Mouse (Mus musculus) hindbrain, embryonic 14.5 days (tissue): ENCODE data around the gene Anpep. TPM values are rescaled to one million over a fixed set of nuclear protein-coding genes. Genes with fewer than 3 reads are reported as not detected.

Source experiments
- ATAC-seq: fragments of 200-750 bp; cut with Nextera tagmentation; 2 replicates; pipeline ENCODE4 v1.8.0; 2017; ENCODE audit warnings: moderate number of reproducible peaks, mild to moderate bottlenecking, moderate TSS enrichment, moderate library complexity; ENCODE audit not compliant: low FRiP score
- DNase-seq: peaks from one replicate; pipeline ENCODE4 v3.0.0-alpha.2; 2015; ENCODE audit warnings: low spot score
- H3K27ac ChIP-seq: fragments of 300-500 bp; sonication (generic); 2 replicates; pipeline ENCODE4 v1.5.1; 2014; ENCODE audit warnings: mild to moderate bottlenecking, moderate library complexity
- H3K27me3 ChIP-seq: fragments of 300-500 bp; sonication (generic); 2 replicates; pipeline ENCODE4 v1.6.1; 2014; ENCODE audit warnings: mild to moderate bottlenecking, low read length, mixed read lengths; ENCODE audit not compliant: control insufficient read depth, insufficient read depth
- H3K36me3 ChIP-seq: fragments of 300-500 bp; sonication (generic); replicated peaks from 2 replicates; pipeline ENCODE4 v1.6.1; 2014; ENCODE audit not compliant: control insufficient read depth, insufficient read depth
- H3K4me1 ChIP-seq: fragments of 300-500 bp; sonication (generic); replicated peaks from 2 replicates; pipeline ENCODE4 v1.6.1; 2014; ENCODE audit warnings: antibody characterized with exemption, low read length, mixed read lengths; ENCODE audit not compliant: control insufficient read depth, insufficient read depth
- H3K4me2 ChIP-seq: fragments of 300-500 bp; sonication (generic); replicated peaks from 2 replicates; pipeline ENCODE4 v1.6.1; 2014; ENCODE audit warnings: mild to moderate bottlenecking, moderate library complexity
- H3K4me3 ChIP-seq: fragments of 300-500 bp; sonication (generic); replicated peaks from 2 replicates; pipeline ENCODE4 v1.5.1; 2014; ENCODE audit warnings: mild to moderate bottlenecking, low read length
- H3K9ac ChIP-seq: fragments of 300-500 bp; sonication (generic); 2 replicates; pipeline ENCODE4 v1.6.1; 2014
- H3K9me3 ChIP-seq: fragments of 300-500 bp; sonication (generic); 2 replicates; pipeline ENCODE4 v1.6.1; 2016; ENCODE audit warnings: low read length; ENCODE audit not compliant: control insufficient read depth
- WGBS: fragments of 180-500 bp; shearing (Covaris S2); extraction: QIAGEN DNeasy Blood & Tissue Kit; methylation state at CpG from one replicate; pipeline ENCODE4 v1.1.7; 2014; 5-methylcytosine and 5-hydroxymethylcytosine counted together
- polyA plus RNA-seq: library from polyadenylated mRNA; unstranded; fragments of >200 nt; fragmentation: Nextera tagmentation; extraction: Ambion mirVana; gene quantifications from 2 replicates; pipeline ENCODE4 v1.2.1, GENCODE M21; 2014

Gene Anpep
- polyA plus RNA-seq: 4.2 and 6.6 TPM in 2 replicates

- DNase-seq: no peak
- ATAC-seq: no peak
- H3K36me3 ChIP-seq: no peaks in the 10 kb centered on the region
- no peak within 1 kb of the TSS for H3K27ac ChIP-seq
- no peaks in the 10 kb centered on the region for H3K9me3 ChIP-seq
- no peak within 1 kb of the TSS for H3K4me2 ChIP-seq
- H3K4me3 ChIP-seq: no peak within 1 kb of the TSS
- H3K9ac ChIP-seq: no peak within 1 kb of the TSS
- 83% methylated on average over 9 of the region's 9 CpGs for WGBS
- no peaks in the 10 kb centered on the region for H3K27me3 ChIP-seq
- H3K4me1 ChIP-seq: no peaks in the 10 kb centered on the region
These were observed at the start of gene Anpep for GRCm38 (mm10) chr7:79860811-79861210. Gene Anpep, minus strand, starts transcription at chr7:79861059.

GRCm38 (mm10) chr7:79907356-79907755 lies 46.5 kb upstream of the Anpep start:
- Histone ChIP-seq H3K9me3 (no peaks in the 10 kb centered on the region), H3K4me3 (no peak overlapping the region), H3K4me2 (no peak overlapping the region), H3K9ac (no peak overlapping the region), H3K27me3 (no peaks in the 10 kb centered on the region), H3K36me3 (peaks cover 78% of the 10 kb centered on the region), H3K27ac (no peak overlapping the region), H3K4me1 (no peaks in the 10 kb centered on the region)
- 75% methylated on average over 2 of the region's 2 CpGs for WGBS
- ATAC-seq (no peak), DNase-seq (no peak)

- Histone ChIP-seq H3K9ac (no peak overlapping the region), H3K27ac (no peak overlapping the region), H3K4me1 (no peaks in the 10 kb centered on the region), H3K4me3 (no peak overlapping the region), H3K27me3 (no peaks in the 10 kb centered on the region), H3K4me2 (no peak overlapping the region), H3K36me3 (peaks cover 78% of the 10 kb centered on the region), H3K9me3 (no peaks in the 10 kb centered on the region)
- WGBS: 95% methylated on average over 3 of the region's 3 CpGs
- ATAC-seq (no peak), DNase-seq (no peak)
These were observed 46.1 kb upstream of the Anpep start for GRCm38 (mm10) chr7:79906914-79907313.

- peaks cover 84% of the 10 kb centered on the region for H3K36me3 ChIP-seq
- no peaks in the 10 kb centered on the region for H3K9me3 ChIP-seq
- no peak overlapping the region for H3K4me2 ChIP-seq
- H3K27me3 ChIP-seq: no peaks in the 10 kb centered on the region
- no peak overlapping the region for H3K4me3 ChIP-seq
- 95% methylated on average over 4 of the region's 4 CpGs for WGBS
- no peak overlapping the region for H3K9ac ChIP-seq
- DNase-seq: no peak
- no peak for ATAC-seq
- no peak overlapping the region for H3K27ac ChIP-seq
- H3K4me1 ChIP-seq: no peaks in the 10 kb centered on the region
These were observed 44.3 kb upstream of the Anpep start for GRCm38 (mm10) chr7:79905193-79905592.

GRCm38 (mm10) chr7:79903160-79903792 lies 42.4 kb upstream of the Anpep start:
- Histone ChIP-seq H3K36me3 (peaks cover 82% of the 10 kb centered on the region), H3K9ac (no peak overlapping the region), H3K4me2 (no peak overlapping the region), H3K4me1 (no peaks in the 10 kb centered on the region), H3K9me3 (no peaks in the 10 kb centered on the region), H3K27ac (no peak overlapping the region), H3K27me3 (no peaks in the 10 kb centered on the region), H3K4me3 (no peak overlapping the region)
- ATAC-seq: no peak
- WGBS: 93% methylated on average over 8 of the region's 8 CpGs
- DNase-seq: no peak

- 98% methylated on average over 6 of the region's 6 CpGs for WGBS
- no peaks in the 10 kb centered on the region for H3K9me3 ChIP-seq
These were observed 39.9 kb upstream of the Anpep start for GRCm38 (mm10) chr7:79900753-79901152.

GRCm38 (mm10) chr7:79895225-79895624 lies 34.4 kb upstream of the Anpep start:
- peaks cover 56% of the 10 kb centered on the region for H3K36me3 ChIP-seq
- H3K4me3 ChIP-seq: no peak overlapping the region
- WGBS: 80% methylated on average over 3 of the region's 3 CpGs
- ATAC-seq (no peak), DNase-seq (no peak)
- H3K9ac ChIP-seq: no peak overlapping the region
- H3K27ac ChIP-seq: no peak overlapping the region
- no peaks in the 10 kb centered on the region for H3K4me1 ChIP-seq
- no peak overlapping the region for H3K4me2 ChIP-seq
- H3K9me3 ChIP-seq: no peaks in the 10 kb centered on the region
- no peaks in the 10 kb centered on the region for H3K27me3 ChIP-seq

More at GRCm38 (mm10) chr7:79900753-79901152, 39.9 kb upstream of the Anpep start:
- ATAC-seq (no peak), DNase-seq (no peak)
- H3K36me3 ChIP-seq: peaks cover 71% of the 10 kb centered on the region
- H3K4me3 ChIP-seq: no peak overlapping the region
- H3K27ac ChIP-seq: no peak overlapping the region
- H3K4me1 ChIP-seq: no peaks in the 10 kb centered on the region
- H3K9ac ChIP-seq: no peak overlapping the region
- H3K27me3 ChIP-seq: no peaks in the 10 kb centered on the region
- H3K4me2 ChIP-seq: no peak overlapping the region

GRCm38 (mm10) chr7:79894790-79895189 lies 33.9 kb upstream of the Anpep start:
- Histone ChIP-seq H3K27me3 (no peaks in the 10 kb centered on the region), H3K4me2 (no peak overlapping the region), H3K27ac (no peak overlapping the region), H3K36me3 (peaks cover 52% of the 10 kb centered on the region), H3K9me3 (no peaks in the 10 kb centered on the region), H3K4me3 (no peak overlapping the region), H3K4me1 (no peaks in the 10 kb centered on the region), H3K9ac (no peak overlapping the region)
- ATAC-seq (no peak), DNase-seq (no peak)
- 92% methylated on average over 1 of the region's 1 CpGs for WGBS

- 90% methylated on average over 6 of the region's 6 CpGs for WGBS
- Histone ChIP-seq H3K9ac (no peak overlapping the region), H3K36me3 (peaks cover 50% of the 10 kb centered on the region), H3K27ac (no peak overlapping the region), H3K4me2 (no peak overlapping the region), H3K9me3 (no peaks in the 10 kb centered on the region), H3K4me3 (no peak overlapping the region), H3K4me1 (no peaks in the 10 kb centered on the region), H3K27me3 (no peaks in the 10 kb centered on the region)
- DNase-seq (no peak), ATAC-seq (no peak)
These were observed 31.9 kb upstream of the Anpep start for GRCm38 (mm10) chr7:79892576-79893428.
